Mouse (Mus musculus) hematopoietic stem cell, adult 5-6 weeks (primary cell): ENCODE data around the gene Sppl3. TPM values are rescaled to one million over a fixed set of nuclear protein-coding genes. Genes with fewer than 3 reads are reported as not detected.

ENCODE experiments used
- ATAC-seq, 2 experiments: fragments of 125-278 bp in 1 of 2; replicated peaks in 1 of 2; 2 replicates each; pipeline ENCODE4 v1.8.0; 2016 to 2017; ENCODE audit warnings: inconsistent platforms in 2 of 2, mild to moderate bottlenecking in 2 of 2, moderate number of reproducible peaks in 2 of 2, low read depth in 1 of 2, moderate TSS enrichment in 1 of 2; ENCODE audit not compliant: low FRiP score in 2 of 2, poor library complexity in 2 of 2, severe bottlenecking in 2 of 2, insufficient read depth in 1 of 2, low TSS enrichment in 1 of 2
- total RNA-seq: library from RNA; stranded (forward); fragments of 172-1452, 232-1000 nt; gene quantifications from 2 replicates; pipeline ENCODE4 v1.2.3, GENCODE M21; 2017

Gene Sppl3
- total RNA-seq, 1 experiment from 2014 or later: 25.6 TPM

DNA sequence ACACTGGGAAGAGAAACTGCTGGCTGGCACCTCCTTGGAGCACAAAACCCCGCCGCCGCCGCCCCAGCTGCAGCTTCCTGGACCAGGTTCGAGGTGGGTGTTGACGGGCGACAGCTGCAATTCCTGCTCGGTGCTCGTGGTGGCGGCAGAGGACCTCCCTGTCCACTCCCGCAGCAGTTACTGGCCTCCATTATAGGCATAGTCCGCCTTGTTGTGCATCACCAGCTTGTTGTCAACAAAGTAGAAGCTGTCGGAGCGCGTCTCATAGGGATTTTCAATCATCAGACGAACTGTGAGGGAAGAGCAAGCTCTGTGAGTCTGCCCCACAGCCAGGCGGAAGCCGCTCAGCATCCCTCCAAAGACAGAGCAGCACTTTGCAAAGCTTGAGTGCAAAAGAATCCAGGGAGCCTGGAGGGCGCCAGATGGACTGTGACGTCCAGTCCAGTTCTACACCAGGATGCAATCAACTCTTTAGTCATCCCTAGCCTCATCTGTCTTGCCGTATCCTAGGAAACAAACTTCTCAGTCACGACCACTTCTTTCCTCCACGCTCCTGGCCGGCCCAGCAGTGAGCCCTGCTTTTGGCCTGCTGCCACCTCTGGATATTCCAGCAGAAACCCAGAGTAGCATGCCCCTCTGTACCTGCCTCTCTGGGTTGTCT, 114.4 kb downstream of the Sppl3 start:
- ATAC-seq: peak; percentile 83 to 89

DNA sequence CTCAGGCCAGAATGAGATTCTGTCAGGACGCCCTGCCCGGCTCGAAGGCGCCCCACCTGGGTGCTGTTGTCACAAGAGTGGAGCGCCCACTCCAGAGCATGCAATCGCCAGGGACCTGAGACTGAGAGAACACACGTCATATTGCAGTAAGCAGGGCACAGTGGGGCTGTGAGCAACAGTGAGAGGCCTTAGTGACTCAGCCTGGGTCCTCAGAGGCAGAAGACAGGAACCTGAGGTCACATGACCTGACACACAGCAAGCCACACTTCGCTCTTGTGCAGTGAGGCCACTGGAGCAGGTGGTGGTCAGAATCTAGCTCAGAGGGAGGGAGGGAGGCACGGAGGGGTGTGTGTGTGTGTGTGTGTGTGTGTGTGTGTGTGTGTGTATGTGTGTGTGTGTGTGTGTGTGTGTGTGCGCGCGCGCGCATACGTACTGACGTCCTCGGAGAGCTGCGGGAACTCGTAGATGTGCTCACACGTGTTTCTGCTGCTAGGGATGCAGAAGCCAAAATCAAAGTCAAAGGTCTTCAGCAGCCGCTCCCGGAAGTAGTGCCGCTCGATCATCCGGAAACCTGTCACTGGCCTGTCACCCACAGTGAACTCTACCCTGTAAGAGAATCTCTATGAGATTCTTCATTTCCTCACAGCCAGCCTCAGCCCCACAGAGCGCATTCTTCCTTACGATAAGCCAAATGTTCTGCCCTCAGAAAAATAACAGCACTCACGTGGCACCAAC, 115.8 kb downstream of the Sppl3 start:
- no peak for ATAC-seq

DNA sequence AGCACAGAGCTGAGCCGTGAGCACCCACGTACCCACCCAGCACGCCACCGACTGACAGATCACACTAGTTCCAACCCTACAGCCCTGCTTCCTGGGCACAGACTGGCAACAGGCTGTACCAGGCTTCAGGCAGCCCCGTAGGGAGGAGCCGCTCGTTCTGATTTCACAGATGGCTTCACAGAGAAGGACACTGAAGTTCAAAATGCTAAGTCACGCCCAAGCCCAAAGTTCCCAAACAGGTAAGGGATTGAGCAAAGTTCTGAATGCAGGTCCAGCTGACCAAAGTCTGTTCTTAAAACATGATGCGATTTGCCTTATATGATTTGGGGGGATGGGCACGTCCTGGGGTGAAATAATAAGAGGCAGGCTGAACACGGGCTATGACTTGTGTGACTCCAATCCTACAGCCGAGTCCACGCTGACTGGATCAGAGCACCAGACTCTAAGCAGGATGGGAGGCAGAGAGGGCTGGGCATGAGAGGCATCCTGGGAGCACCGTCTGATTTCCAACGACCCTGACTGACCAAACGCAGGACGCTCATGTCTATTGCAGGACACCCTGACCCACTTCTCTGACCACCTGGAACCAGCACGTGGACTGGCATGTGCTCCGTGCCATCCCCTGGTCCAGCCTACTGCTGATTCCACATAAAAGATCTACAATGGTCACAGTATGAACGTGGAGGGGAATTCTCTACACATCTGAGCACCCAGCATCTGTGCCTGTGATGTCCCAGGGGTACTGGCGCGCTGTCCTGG, 116.7 kb downstream of the Sppl3 start:
- ATAC-seq: no peak

DNA sequence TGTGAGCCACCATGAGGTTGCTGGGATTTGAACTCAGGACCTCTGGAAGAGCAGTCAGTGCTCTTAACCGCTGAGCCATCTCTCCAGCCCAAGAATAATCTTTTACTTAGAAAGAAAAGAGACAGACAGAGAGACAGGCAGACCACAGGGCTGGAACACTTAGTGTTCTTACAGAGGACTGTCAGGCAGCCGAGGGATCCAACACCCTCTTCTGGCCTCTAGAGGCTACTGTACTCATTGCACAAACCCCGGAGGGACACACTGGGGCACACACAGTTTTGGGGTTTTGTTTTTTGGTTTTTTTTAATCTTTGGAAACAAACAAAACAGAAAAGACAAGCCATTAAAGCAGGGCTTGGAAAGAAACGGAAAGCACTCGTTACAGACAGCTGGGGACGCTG, 118.4 kb downstream of the Sppl3 start:
- ATAC-seq: no peak

DNA sequence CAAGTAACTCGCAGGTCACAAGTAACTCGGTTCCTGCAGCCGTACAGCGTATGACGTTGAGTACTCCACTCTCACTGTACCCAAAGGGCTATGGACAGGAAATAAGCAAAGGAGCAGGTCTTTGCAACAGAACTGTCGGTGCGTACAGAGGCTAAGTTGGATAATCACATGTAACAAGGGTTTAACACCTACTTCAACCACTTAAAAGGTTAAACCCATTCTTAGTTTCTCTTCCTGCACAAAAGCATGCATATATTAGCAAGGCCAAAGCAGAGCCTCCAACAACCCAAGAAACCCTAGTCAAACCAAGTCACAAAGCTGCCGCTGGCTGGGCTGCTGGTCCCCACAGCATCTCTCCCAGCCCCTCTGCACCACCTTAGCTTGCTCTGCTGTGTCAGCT, 121.5 kb downstream of the Sppl3 start:
- no peak for ATAC-seq

DNA sequence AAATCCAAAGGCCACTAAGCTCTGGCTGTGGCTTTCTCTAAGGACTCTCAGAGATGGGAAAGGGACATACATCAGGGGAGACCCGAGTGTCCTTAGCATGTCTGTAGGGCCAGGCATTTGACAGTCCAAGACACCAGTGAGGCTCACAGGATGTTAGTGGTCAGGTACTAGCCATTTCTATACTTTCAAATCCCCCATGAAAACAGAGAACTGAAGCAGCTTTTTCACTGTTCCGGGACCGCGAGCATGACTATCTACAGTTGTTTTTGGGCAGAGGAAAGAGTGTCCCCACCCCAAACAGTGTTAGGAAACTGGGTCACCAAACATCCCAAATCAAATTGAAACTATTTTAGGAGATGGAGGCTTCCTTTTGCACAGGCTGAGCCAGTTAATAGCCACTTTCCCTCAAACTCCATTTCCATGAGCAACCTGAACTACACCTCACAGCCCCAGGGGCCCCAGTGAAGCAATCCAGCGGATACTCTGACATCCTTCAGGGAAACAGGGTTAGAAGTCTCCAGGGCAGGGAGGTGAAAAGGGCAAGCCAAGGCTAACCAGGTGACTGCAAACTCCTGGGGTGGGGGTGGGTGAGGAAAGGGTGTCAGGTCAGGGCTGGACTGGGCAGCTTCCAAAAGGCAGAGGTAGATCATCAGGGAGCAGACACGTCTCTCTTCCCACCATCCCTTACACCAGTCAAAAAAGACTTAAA, 122.6 kb downstream of the Sppl3 start:
- ATAC-seq: no peak

DNA sequence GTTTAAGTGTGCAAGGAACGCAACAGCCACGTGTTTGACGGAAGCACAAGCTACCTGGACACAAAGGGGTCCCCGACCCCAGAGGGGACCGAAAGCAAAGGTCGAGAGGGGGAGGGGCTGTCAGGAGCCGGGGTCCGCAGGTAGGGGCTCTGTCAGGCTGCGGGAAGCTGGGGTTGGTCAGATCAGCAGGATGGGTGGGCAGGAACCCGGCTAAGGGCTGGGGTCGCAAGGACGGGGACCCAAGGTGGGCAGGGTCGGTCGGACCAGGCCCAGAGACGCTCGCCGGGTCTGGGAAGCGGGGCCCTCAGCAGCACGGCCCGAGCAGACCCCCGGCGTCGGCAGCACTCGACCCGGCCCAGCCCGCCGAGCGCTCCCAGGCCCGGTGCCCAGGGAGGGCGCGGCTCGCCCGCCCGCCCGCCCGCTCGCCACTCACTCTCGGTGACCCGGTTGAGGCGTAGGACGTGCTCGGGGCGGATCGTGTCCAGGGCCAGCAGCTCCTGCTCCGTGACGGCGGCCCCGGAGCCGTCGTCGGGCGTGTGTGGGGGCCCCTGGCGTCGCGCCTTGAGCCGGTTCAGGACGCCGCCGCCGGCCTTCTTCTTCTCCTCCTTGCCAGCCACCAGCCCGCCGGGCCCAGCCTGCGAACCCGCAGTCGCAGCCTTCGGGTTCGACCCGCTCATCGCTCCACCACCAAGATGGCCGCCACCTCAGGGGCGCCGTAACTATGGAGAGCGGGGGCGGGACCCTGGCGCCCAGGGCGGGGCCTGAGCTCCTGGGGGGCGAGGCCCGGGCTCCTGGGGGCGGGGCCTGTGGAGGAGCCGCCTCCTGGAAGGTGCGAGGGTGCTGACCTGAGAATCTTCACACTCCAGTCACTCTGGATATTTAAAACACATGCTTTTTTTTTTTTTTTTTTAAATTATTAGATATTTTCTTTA, 123.6 kb downstream of the Sppl3 start, which contains the start of gene Unc119b:
Gene Unc119b (minus strand): TSS at position 742 of the 932 bp plus-strand sequence.
- ATAC-seq: peak; percentile 94

DNA sequence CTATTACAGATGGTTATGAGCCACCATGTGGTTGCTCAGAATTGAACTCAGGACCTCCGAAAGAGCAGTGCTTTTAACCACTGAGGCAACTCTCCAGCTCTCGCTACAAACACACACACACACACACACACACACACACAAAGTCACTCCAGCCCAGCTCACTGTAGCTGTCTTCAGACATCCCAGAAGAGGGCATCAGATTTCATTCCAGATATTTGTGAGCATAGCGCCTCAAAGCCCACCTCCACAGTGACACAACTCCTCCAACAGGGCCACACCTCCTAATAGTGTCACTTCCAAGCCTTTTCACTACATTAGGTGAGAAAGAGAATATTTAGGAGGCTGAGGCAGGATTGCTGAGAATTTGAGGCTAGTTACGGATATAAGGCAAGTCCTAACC, 128.2 kb downstream of the Sppl3 start:
- ATAC-seq: no peak

DNA sequence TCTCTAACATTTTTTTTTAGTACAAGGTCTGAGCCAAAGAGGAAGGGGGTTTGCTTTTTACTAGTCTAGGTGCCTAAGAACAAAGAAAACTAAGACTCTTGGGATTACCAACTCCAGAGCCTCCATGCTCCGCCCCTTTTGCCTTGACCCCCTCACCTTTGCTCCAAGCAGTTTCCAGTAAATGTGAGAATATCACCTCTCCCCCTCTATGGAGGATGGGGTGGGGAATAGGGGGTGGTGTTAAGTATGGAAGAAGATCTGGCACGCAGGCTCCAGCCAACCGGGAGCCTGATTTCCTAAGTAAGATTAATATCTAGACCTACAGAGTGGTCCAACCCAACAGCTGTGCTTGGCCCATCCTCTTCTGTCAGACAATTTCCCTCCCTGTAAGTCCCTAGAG, 129.8 kb downstream of the Sppl3 start:
- no peak for ATAC-seq

DNA sequence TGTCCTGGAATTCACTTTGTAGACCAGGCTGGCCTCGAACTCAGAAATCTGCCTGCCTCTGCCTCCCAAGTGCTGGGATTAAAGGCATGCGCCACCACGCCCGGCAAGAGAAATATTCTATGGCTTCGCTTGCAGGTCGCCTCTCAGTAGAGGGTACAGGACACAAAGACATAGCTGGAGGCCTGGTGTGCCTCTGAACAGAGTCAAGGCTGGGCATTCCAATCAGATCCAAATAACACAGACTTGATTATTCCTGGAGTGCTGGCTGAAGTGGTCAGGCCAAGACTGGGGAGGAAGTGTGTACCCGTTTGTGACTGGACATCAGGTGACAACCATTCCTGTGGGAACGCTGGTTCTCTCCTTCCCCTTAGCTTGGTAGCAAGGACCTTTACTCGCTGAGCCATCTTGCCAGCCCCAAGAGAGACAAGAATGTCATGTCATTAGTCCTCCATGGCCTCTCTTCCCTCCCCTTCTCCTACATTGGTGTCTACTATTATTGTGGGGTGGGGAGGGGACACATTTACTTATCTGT, 131.3 kb downstream of the Sppl3 start:
- ATAC-seq: no peak

DNA sequence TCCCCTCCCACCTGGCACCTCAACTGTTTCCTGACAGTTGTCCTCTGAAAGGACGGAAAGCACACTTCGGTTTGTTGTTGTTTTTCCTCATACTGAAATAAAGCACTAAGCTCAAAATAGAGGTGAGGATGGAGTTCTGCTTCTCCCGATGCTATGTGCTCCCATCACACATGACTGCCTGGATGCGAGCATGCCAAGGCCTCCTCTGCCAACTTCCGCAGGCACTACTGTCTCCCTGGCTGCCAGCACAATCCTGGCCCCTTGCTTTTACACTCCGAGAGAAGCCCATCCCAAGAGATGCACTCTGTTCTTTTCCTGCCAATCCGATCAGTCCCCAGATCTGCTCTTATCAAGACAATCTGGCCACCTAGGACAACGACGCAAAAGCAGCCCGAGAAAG, 132.6 kb downstream of the Sppl3 start:
- no peak for ATAC-seq

DNA sequence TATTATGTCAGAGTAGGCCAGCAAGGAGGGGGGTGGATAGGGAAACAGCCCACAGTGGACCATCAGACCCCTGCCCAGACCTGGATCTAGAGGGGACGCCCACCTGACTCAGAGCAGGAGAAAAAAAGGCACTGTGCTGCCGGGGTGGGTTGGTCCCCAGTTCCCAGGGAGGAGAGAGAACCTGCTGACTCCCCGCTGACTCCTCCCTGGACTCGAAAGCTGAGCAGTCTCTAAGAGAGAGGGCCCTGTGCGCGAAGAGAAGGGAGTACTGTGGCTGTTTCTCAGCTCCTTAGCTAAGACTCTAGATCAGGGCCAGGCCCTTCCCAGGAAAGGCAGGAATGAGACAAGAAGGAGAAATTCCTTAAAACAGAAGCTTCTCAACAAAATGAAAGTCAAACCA, 133.5 kb downstream of the Sppl3 start:
- no peak for ATAC-seq

DNA sequence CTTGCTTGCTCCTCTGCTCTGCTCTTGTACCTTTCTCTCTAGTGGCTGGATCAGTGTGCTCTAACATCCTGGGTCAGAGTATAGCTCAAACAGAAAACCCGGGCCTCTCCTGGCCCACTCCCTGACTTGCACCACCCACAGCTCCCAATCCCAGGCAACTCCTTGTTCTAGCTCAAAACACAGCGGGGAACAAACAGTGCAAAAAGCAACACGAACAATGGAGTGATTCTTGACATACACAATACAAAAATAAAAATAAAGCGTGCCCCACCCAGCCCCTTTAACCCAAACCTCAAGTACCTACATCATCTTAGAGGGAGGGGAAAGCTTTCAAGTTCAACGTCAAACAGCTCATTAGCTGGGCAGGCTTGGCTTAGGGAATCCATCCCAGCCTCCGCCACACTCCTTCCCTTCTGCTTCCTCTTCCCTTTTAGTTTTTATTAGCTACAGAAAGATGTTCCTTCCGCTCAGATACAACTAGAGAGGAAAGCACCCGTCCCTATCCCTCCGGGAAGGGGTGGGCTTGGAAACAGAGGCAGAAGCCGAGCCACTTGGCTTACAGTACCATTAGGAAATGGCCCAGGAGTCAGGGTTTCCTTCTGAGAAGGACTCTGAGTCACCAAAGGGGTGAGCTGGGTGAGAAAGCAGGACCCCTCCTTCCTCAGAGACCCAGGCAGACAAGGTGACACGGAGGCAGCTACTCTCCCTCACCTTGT, 134.5 kb downstream of the Sppl3 start:
- ATAC-seq: no peak

DNA sequence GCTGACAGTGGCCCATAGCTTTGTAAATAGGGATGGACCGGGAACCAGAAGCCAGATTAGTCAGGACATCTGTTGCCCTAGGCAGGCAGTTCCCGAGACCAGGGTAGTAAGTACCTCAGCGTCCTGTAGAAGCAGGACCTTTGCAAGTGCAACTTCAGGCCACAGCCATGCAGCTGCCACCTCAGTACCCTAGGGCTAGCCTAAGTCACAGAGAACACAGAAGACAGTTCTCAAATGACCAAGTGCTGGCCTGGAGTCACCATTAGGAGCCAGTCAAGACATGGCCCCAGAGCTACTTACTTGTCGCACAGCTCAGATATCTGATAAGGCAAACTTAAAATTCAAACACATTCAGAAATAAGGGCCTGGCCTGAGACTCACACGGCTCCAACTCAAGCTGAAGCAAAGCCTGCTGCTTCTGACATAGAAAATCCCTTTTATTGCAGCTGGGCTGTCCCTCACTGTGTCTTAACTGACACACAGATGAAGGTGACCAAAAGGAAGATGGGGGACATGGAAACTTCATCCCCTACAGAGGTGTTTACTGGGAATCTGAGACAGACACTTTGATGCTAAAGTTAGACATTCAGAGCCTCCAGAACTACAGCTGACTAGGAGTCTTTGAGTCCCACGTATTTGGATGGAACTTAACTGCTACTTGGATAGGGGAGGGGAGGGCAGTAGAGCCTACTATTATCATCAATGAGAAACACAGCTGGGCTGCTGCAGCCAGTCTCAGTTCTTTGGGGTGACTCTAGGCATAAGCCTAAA, 135.2 kb downstream of the Sppl3 start:
- no peak for ATAC-seq

DNA sequence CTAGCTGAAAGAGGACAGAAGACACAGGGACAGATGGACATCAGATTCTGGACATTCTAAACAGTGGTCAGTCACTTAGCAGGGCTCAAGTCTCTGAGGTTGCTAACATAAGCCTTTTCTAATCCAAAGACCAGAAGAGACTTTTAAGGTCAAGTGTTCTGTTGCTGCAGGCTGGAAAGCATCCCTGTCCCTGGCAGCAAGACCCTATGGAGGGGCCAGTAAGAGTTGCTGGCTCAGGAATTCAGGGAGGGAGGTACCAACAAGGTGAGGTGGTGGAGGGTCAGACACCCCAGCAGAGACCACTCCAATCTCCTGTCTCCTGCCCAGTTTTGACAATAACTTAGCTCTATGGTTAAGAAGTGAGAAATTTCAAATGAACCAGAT, 135.8 kb downstream of the Sppl3 start:
- ATAC-seq: no peak
